Mouse (Mus musculus) C2C12 (cell line): Measurements from ENCODE around the gene Olfml2a.

ENCODE experiments used
- CEBPB ChIP-seq: IDR thresholded peaks from one replicate; pipeline ENCODE4 v1.6.1; 2011; ENCODE audit warnings: low read depth, mild to moderate bottlenecking, control low read depth, moderate library complexity
- CTCF ChIP-seq: IDR thresholded peaks from one replicate; pipeline ENCODE4 v1.5.1; 2011; ENCODE audit not compliant: control insufficient read depth, insufficient read depth, insufficient read length
- FOSL1 ChIP-seq: IDR thresholded peaks from one replicate; pipeline ENCODE4 v1.8.0; 2011; ENCODE audit warnings: mild to moderate bottlenecking, low read length; ENCODE audit not compliant: poor library complexity, insufficient read depth, severe bottlenecking
- MAX ChIP-seq: IDR thresholded peaks from one replicate; pipeline ENCODE4 v1.6.1; 2011; ENCODE audit warnings: mild to moderate bottlenecking, control low read depth
- MYOD1 ChIP-seq: IDR thresholded peaks from one replicate; pipeline ENCODE4 v1.6.1; 2011; ENCODE audit warnings: low read depth; ENCODE audit not compliant: control insufficient read depth, insufficient read length
- MYOG ChIP-seq: IDR thresholded peaks from one replicate; pipeline ENCODE4 v1.6.1; 2011; ENCODE audit not compliant: control insufficient read depth, insufficient read length; ENCODE audit errors: extremely low read depth
- USF1 ChIP-seq: IDR thresholded peaks from one replicate; pipeline ENCODE4 v1.6.1; 2011; ENCODE audit warnings: low read depth, mild to moderate bottlenecking, control low read depth, moderate library complexity

DNA sequence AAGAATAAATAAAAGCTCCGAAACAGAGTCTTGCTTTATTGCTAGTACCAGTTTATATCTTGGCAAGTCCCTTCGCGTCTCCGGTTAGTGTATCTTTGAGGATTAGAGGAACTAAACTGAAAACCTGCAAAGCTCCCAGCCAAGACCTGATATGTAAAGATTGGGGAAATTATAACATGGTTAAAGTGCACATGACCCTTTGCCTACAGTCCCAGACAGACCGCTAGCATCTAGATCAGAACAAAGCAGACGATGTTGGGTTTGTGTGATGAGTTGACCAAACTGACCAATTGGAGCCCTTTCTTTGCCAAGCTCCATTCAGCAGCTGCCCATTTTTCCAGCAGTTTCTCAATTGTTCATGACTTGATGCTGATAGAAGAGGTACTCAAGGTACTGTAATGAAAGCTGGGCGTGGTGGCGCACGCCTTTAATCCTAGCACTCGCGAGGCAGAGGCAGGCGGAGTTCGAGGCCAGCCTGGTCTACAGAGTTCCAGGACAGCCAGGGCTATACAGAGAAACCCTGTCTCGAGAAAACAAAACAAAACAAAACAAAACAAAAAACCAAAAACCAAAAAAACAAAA, 74.5 kb downstream of the Olfml2a start:
- TF ChIP-seq CTCF (no peak), USF1 (no peak), MAX (no peak), MYOG (no peak), FOSL1 (no peak), CEBPB (no peak), MYOD1 (no peak)
